Mouse (Mus musculus) spleen, adult 2 months (tissue): ENCODE measurements around the gene Mettl22. TPM values are rescaled to one million over a fixed set of nuclear protein-coding genes. Genes with fewer than 3 reads are reported as not detected.

ENCODE experiments used
- DNase-seq, 2 experiments: peaks; one replicate each; pipeline versions ENCODE4 v3.0.0 to v3.0.0-alpha.2; 2012 to 2021; ENCODE audit warnings: low spot score in 2 of 2, low read depth in 1 of 2
- H3K27ac ChIP-seq: fragments of 200-500 bp; 2 replicates; pipeline ENCODE4 v1.5.1; 2012; ENCODE audit warnings: low read length, inconsistent platforms; ENCODE audit not compliant: insufficient read depth
- H3K27me3 ChIP-seq: fragments of 200-500 bp; 2 replicates; pipeline ENCODE4 v1.6.1; 2012; ENCODE audit warnings: mild to moderate bottlenecking, moderate library complexity, low read length, inconsistent platforms; ENCODE audit not compliant: control insufficient read depth, insufficient read depth
- H3K36me3 ChIP-seq: fragments of 200-500 bp; 2 replicates; pipeline ENCODE4 v1.6.1; 2012; ENCODE audit warnings: mild to moderate bottlenecking, low read length, inconsistent platforms; ENCODE audit not compliant: control insufficient read depth, insufficient read depth
- H3K4me1 ChIP-seq: fragments of 200-500 bp; 2 replicates; pipeline ENCODE4 v1.6.1; 2011; ENCODE audit warnings: inconsistent platforms; ENCODE audit not compliant: control insufficient read depth, insufficient read depth, insufficient read length
- H3K4me3 ChIP-seq: fragments of 200-500 bp; 2 replicates; pipeline ENCODE4 v1.5.1; 2011; ENCODE audit warnings: mild to moderate bottlenecking, inconsistent platforms; ENCODE audit not compliant: insufficient read depth, insufficient read length; ENCODE audit errors: extremely low read depth
- CTCF ChIP-seq: fragments of 200-500 bp; IDR thresholded peaks from 2 replicates; pipeline ENCODE4 v1.5.1; 2011; ENCODE audit warnings: mild to moderate bottlenecking, inconsistent platforms; ENCODE audit not compliant: insufficient read depth, insufficient read length, insufficient replicate concordance; ENCODE audit errors: extremely low read depth
- POLR2A ChIP-seq: fragments of 200-500 bp; IDR thresholded peaks from 2 replicates; pipeline ENCODE4 v1.6.1; 2011; ENCODE audit warnings: low read depth, low read length, inconsistent platforms
- WGBS: fragments of 180-500 bp; shearing (Covaris S2); methylation state at CpG from one replicate; pipeline ENCODE4 v1.1.7; 2018; 5-methylcytosine and 5-hydroxymethylcytosine counted together
- polyA plus RNA-seq: library from polyadenylated mRNA; depleted of rRNA; stranded (reverse); fragments of >200 nt; gene quantifications from 2 replicates; pipeline ENCODE4 v1.2.3, GENCODE M21; 2012

Gene Mettl22
- polyA plus RNA-seq, 1 experiment = 16.8 TPM

DNA sequence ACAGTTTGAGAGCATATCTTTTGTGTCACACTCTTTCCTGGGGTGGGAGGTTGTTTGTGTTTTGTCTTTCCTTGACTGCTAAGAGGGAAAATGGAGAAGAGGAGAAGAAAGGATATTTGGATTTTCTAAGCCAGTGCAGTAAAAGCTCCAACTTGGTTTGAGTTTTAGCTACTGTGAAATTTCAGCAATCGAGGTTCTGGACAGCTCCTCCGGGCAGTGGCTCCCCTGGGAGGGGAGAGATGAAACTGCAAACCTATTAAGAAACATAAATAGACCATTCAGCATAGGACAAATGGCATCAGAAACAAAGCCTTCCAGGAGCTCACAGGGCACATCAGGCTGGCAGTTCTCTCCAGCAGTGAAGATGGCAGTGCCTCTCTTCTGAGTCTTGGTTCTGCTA, 33.7 kb downstream of the Mettl22 start:
- TF ChIP-seq POLR2A = no peak
- no peak for TF ChIP-seq CTCF
- no peaks in the 10 kb centered on the region for H3K27me3 ChIP-seq
- WGBS = 43% methylated on average over 2 of the region's 2 CpGs
- H3K27ac ChIP-seq = no peak overlapping the region
- no peak overlapping the region for H3K4me3 ChIP-seq
- DNase-seq = no peak
- H3K36me3 ChIP-seq = no peaks in the 10 kb centered on the region
- no peaks in the 10 kb centered on the region for H3K4me1 ChIP-seq

DNA sequence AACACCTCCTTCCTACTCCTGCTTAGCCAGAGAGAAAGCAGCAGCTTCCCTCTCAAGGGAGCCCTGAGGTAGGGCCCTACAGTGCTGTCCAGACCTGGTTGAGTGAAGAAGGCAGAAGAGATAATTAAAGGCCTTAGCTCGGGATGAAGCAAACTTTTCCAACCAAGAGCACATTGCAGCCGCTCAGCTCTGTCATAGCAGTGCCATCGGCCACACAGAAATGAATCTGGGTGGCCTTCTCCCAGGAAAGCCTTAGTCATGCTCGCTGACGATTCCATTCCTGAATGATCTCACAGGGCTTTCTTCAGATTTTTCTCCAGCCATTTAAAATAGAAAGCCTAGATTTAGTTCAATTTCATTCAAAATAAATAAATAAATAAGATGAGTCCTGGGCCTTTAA, 39.3 kb downstream of the Mettl22 start:
- DNase-seq = no peak
- H3K27ac ChIP-seq = no peak overlapping the region
- peaks cover 4% of the 10 kb centered on the region; the same call in 1 of the 2 replicates for H3K4me1 ChIP-seq
- H3K36me3 ChIP-seq = no peaks in the 10 kb centered on the region
- H3K4me3 ChIP-seq = no peak overlapping the region
- WGBS = 78% methylated on average over 5 of the region's 5 CpGs
- TF ChIP-seq POLR2A (no peak), CTCF (no peak)
- H3K27me3 ChIP-seq = peaks cover 7% of the 10 kb centered on the region

DNA sequence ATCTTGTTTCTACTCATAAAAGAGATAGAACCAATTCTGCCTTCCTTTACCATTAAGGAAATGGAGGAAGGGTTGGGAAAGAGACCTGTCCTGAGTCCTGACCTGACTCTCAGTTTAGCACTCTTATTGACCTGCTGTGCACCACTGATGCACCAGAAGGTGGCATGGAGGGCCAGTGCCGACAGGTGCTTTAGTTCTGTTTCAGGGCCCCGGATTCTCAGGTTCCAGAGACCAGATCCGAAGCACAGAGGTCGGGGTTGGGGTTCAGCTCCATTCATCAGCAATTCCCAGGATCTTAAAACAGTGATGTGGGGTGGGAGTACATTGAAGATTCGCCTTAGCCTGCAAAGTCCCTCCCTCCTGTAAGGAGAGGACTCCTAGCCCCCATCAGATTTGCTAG, 42.2 kb downstream of the Mettl22 start:
- WGBS = 8% methylated on average over 5 of the region's 5 CpGs

DNA sequence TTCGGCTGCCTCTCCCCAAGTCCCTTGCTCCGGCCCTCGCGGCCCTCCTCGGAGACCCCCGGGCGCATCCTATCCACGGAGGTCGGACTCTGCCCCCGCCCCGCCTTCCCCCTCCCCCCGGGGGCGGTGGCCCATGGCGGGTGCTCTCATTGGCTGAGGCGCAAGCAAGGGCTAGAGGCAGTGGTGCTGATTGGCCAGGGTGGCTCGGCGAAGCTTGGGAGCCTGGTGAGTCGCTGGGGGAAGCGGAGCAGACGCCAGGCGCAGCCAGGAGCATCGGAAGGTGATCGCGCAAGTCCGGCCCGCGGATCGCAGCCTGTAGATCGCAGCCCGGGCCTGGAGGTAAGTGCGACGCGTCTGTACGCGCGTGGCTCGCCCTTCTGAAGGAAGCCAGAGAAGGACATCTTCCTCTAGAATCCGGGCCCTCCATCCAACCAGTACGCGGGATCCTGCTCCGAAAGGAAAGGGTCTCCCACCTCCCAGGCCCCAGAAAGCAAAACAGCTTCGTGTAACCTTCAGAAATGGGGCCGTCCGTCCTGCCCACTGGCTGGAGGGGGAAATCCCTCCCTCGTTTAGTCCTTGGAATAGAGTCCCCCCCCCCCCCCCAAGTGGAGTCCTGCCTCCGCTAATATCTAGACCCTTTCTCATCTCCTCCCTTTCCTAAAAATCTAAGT, 42.8 kb downstream of the Mettl22 start, which contains the start of gene Abat:
Gene Abat (plus strand): TSS at position 194 of the 671 bp plus-strand sequence.
- Histone ChIP-seq H3K27ac (no peak within 1 kb of the TSS), H3K4me3 (peak within 1 kb of the TSS; percentile 51), H3K4me1 (peaks cover 4% of the 10 kb centered on the region; the same call in 1 of the 2 replicates), H3K27me3 (peaks cover 7% of the 10 kb centered on the region), H3K36me3 (no peaks in the 10 kb centered on the region)
- WGBS = 3% methylated on average over 43 of the region's 46 CpGs
- TF ChIP-seq CTCF (no peak), POLR2A (peak; percentile 7; the same call in 1 of the 2 replicates)
- peak in 1 of 2 experiments; percentile 42 for DNase-seq

More for the DNA sequence above, 42.2 kb downstream of the Mettl22 start:
- Histone ChIP-seq H3K27ac (no peak overlapping the region), H3K4me3 (no peak overlapping the region), H3K27me3 (peaks cover 7% of the 10 kb centered on the region), H3K36me3 (no peaks in the 10 kb centered on the region), H3K4me1 (peaks cover 4% of the 10 kb centered on the region; the same call in 1 of the 2 replicates)
- TF ChIP-seq CTCF (no peak), POLR2A (no peak)
- DNase-seq = no peak

DNA sequence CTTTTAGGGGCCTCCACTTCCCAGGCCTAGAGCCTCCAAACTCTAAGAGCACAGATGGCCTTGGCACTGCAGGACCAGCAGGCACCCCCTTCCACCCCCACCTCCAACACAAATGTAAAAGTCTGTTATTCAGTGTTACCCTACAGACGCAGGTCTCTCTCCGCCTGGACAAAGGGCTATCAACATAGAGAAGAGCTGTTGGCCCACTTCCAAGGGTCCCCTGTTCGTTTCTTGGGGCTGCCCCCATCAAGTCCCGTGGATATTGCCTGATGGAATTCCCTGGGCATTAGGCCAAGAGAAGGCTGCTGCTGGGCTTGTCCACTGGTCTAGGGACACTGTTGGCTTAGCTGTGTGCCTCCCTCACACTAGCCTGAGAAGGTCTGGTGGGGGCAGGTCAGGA, 43.6 kb downstream of the Mettl22 start:
- Histone ChIP-seq H3K36me3 (no peaks in the 10 kb centered on the region), H3K27me3 (peaks cover 7% of the 10 kb centered on the region), H3K4me3 (no peak overlapping the region), H3K4me1 (peaks cover 4% of the 10 kb centered on the region; the same call in 1 of the 2 replicates), H3K27ac (no peak overlapping the region)
- no peak for DNase-seq
- 75% methylated on average over 4 of the region's 4 CpGs for WGBS
- TF ChIP-seq CTCF = no peak
- no peak for TF ChIP-seq POLR2A

DNA sequence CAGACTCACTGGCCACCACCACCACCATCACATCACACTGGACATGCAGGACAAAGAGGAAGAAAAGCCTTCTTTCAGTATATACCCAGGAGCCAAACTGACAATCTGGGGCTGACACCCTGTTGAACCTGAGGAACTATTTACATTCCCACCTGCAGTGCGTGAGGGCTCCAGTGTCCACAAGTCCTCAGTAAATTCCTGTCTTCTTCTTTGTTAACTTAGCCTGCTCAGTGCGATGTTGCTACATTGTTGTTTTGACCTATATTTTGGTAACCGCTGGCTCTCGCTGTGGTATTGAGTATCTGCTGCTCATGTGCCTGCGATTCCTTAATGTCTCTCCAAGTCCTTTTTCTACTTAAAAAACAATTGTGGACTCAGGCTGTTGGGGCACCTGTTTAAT, 49.9 kb downstream of the Mettl22 start:
- Histone ChIP-seq H3K4me3 (no peak overlapping the region), H3K27ac (no peak overlapping the region), H3K4me1 (no peaks in the 10 kb centered on the region), H3K27me3 (no peaks in the 10 kb centered on the region), H3K36me3 (no peaks in the 10 kb centered on the region)
- TF ChIP-seq POLR2A = no peak
- no peak for TF ChIP-seq CTCF
- 89% methylated on average over 5 of the region's 5 CpGs for WGBS
- DNase-seq = no peak

DNA sequence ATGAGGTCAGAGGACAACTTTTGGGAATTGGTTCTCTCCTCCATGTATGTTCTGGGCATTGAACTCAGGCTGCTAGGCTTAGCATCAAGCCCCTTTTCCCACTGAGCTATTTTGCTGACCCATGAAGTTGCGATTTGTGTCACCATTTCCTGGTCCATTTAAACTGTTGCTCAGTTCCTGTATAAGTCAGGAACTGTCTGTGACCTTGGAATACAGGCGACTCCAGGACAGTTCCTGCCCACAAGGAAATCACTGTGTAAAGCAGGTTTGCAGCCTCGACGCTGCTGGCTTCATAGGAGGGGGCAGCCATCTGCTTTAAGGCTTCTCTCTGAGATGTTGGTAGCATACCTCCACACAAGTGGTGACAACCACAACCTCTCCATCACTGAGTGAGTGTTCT, 50.7 kb downstream of the Mettl22 start:
- Histone ChIP-seq H3K27ac (no peak overlapping the region), H3K27me3 (no peaks in the 10 kb centered on the region), H3K4me1 (no peaks in the 10 kb centered on the region), H3K4me3 (no peak overlapping the region), H3K36me3 (no peaks in the 10 kb centered on the region)
- TF ChIP-seq POLR2A (no peak), CTCF (no peak)
- whole genome bisulfite sequencing = 40% methylated on average over 4 of the region's 4 CpGs
- DNase-seq = no peak
